Mouse (Mus musculus) testis, adult 2 months (tissue): ENCODE measurements around the gene Clip2.

Experiments
- CTCF ChIP-seq: fragments of 200-500 bp; IDR thresholded peaks from 2 replicates; pipeline ENCODE4 v1.5.1; 2012; ENCODE audit warnings: low read depth, mild to moderate bottlenecking, inconsistent platforms, low read length, moderate library complexity; ENCODE audit not compliant: control insufficient read depth, insufficient read depth, insufficient replicate concordance
- POLR2A ChIP-seq: fragments of 200-500 bp; IDR thresholded peaks from 2 replicates; pipeline ENCODE4 v1.6.1; 2012; ENCODE audit warnings: low read depth, mild to moderate bottlenecking, inconsistent platforms, low read length, moderate library complexity; ENCODE audit not compliant: control insufficient read depth

DNA sequence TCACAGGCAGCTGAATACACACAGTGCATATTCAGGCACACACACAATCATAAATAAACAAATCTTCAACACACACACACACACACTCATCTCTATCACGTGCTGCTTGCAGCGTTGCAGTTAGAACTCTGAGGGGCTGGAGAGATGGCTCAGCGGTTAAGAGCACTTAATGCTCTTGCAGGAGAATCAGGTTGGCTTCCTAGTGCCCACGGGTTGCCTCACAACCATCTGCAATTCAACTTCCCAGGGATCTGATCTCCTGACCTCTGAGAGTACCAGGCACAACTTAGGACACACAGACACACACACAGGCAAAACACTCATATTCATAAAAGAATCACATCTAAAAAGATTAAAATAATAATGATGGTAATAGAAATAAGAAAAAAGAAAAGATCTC is 56.4 kb downstream of the Clip2 start:
- TF ChIP-seq CTCF (no peak), POLR2A (no peak)
